Mouse (Mus musculus) bone marrow, adult 2 months (tissue): ENCODE results near the gene Trove2.

Experiments used
- CTCF ChIP-seq: fragments of 200-500 bp; IDR thresholded peaks from 2 replicates; pipeline ENCODE4 v1.5.1; 2011; ENCODE audit warnings: low read length, control low read depth; ENCODE audit not compliant: control insufficient read depth, insufficient read depth
- POLR2A ChIP-seq: fragments of 200-500 bp; IDR thresholded peaks from 2 replicates; pipeline ENCODE4 v1.6.1; 2011; ENCODE audit warnings: low read depth, mild to moderate bottlenecking, control low read depth, low read length, borderline replicate concordance; ENCODE audit not compliant: control insufficient read depth

- TF ChIP-seq POLR2A: no peak
- TF ChIP-seq CTCF: no peak
These were observed 36.3 kb downstream of the Trove2 start for GRCm38 (mm10) chr1:143740581-143740980.
